Mouse (Mus musculus) regulatory T cell (primary cell): Measurements from ENCODE around the gene Bex1.

Source experiments
- in situ Hi-C: fragments of 300-600 bp; cut with MboI, MseI; formaldehyde crosslinking; loops from one replicate; pipeline ENCODE4 v1.15.1; 2025; ENCODE audit warnings: high pct_unique_total_duplicates

Bex1 gene

GRCm38 (mm10) chrX:136172118-136172551, 43.2 kb downstream of the Bex1 start, which contains the start of gene Tceal8:
Gene Tceal8 (minus strand): TSS chrX:136172342.
- in situ Hi-C loops, result no loop called here

- in situ Hi-C loops, result no loop called here
These were observed 43.9 kb downstream of the Bex1 start for GRCm38 (mm10) chrX:136171189-136172117.

GRCm38 (mm10) chrX:136170625-136171024, 44.7 kb downstream of the Bex1 start:
- in situ Hi-C loops, result no loop called here
